1 mouse cellular context compared by ENCODE assay signal in the genomic region with DNA sequence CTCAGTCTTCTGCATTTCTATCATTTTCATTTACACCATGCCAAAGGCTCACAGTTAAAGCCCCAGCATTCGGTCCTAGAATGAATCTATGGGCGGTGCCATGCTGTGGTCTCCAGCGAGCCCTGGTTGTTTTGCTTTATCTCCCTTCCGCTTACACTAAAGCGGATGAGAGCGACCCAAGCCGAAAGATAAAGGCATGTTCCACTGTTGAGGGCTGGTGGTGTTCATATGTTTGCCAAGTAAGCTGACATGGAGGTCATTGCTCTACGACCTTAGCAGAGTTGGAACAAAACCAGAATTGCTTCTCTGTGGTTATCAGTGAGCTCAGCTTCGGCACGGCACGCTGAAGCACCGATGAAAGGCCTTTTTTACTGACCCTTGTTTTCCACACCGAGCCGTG.
TF ChIP-seq lines count a peak whose summit lies in the region.

No protein-coding gene starts in this region.

TF ChIP-seq in MEL, 35 proteins besides CTCF, POLR2A, EP300 and RAD21 (continued from another document):
- TF ChIP-seq TCF12 (IDR thresholded peaks at IDR 0.05; ENCODE audit: low read depth, low read length) (peak; percentile 67), MYB (IDR thresholded peaks at IDR 0.05; ENCODE audit: low read depth, low read length) (no peak), ETS1 (IDR thresholded peaks at IDR 0.05; ENCODE audit: low read depth, low read length) (peak; percentile 63), GABPA (IDR thresholded peaks at IDR 0.05; ENCODE audit: low read depth, low read length) (no peak)
